Mouse (Mus musculus) stomach, postnatal 0 days (tissue): ENCODE measurements at regions not wholly inside any gene's neighbourhood (a gene's known extent, or its start where the extent isn't known, plus 50 kb on each side); places are given as distances from the start of the nearest gene placed in this dataset.

Source experiments
- CTCF ChIP-seq: IDR thresholded peaks from 2 replicates; pipeline ENCODE4 v1.5.1; 2016; ENCODE audit warnings: antibody characterized with exemption, low read depth, mild to moderate bottlenecking, moderate library complexity
- EP300 ChIP-seq: optimal IDR thresholded peaks from 2 replicates; pipeline ENCODE3; 2016; ENCODE audit warnings: antibody characterized with exemption

DNA sequence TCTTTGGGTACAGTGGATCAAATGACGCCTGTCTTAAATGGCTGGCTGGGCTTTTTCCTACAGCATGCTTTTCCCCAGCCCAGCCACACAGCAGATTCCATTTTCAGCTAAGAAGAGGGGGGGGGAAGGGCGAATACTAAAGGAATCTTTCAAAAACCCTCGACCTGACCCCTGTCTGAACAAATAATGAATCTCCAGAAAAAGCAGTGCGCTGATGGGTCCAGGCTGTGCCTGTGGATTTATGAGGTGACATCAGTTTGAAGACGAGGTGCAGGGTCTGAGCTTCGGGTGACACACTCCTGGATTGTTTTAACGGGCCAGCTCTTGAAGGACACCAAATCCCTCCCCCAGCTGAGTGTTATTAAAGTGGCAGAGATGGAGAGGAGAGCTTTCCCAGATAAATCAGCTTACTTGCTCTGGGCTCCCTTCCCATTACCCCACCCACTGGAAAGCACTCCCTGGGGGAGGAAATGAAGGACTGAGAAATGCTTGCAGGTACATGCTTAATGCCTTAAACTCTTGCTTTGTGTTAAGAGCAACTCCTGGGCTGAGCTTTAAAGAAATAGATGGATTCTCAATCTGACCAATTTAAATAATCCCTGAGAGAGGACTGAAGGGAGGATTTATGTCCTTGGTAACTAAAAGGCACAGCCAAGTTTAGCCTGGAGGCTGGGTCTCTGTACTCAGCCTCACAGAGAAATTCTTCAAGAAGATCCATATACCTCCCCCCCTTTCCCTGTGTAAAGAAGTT, 348.0 kb upstream of the Tnp1 start:
- TF ChIP-seq CTCF (no peak), EP300 (peak; percentile 83)
